Mouse (Mus musculus) erythroblast, embryonic 14.5 days (primary cell): ENCODE results near the gene Ifitm10.

Experiments used
- GATA1 ChIP-seq: IDR thresholded peaks from 2 replicates; pipeline ENCODE4 v1.6.1; 2012; ENCODE audit warnings: low read length, inconsistent platforms, mixed read lengths
- TAL1 ChIP-seq: IDR thresholded peaks from 3 replicates; pipeline ENCODE4 v1.6.1; 2012; ENCODE audit warnings: low read length, inconsistent platforms, mixed read lengths

DNA sequence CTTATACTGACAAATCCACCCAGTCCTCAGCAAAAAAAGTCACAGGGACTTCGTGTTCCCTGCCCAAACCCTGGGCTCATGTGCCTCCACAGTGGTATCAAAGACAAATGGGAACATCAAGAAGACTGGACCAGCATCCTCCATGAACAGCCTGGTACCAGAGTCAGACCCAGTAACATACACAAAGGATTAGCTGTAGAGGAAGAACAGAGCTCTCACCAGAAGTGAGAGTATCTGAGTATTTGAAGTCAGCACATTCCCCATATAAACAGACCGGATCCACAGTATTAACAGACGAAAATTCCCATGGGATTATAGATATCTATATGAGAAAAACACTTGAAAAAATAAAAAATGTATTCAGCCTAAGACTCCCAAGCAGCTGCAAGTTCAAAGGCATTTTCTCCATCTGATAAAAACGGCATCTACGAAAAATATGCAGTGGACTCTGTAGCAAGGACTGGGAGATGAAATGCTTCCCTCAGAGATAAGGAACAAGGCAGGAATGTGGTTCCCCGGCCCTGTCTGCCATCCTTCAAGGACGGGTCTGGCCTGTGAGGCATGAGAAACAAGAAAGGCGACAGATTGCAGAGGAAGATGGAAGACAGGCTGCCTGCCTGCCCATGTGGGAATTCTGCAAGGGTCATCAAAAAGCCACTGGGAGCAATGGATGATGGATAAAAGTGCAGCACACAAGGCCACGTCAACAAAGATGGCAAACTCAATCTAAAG, 46.7 kb downstream of the Ifitm10 start:
- TF ChIP-seq GATA1 (no peak), TAL1 (no peak)
